Mouse (Mus musculus): ENCODE data around the gene Fbxo22. TPM values are rescaled to one million over a fixed set of nuclear protein-coding genes. Genes with fewer than 3 reads are reported as not detected.

Fbxo22 gene
- total and polyA plus RNA-seq, 3 experiments: 25.7 to 28.4 TPM; not detected in 1

GRCm38 (mm10) chr9:55271960-55272560 lies 63.3 kb downstream of the Fbxo22 start:
- Histone ChIP-seq H3K79me2 (ENCODE audit: control insufficient read depth, insufficient read depth, low read length, poor library complexity) (no peaks in the 10 kb centered on the region), H3K36me3 (ENCODE audit: control insufficient read depth in 1 of 2, insufficient read depth in 2 of 2, low read length in 2 of 2) (no peaks in the 10 kb centered on the region), H3K4me1 (ENCODE audit: control insufficient read depth in 1 of 2, insufficient read depth in 2 of 2, low read length in 2 of 2) (no peaks in the 10 kb centered on the region), H3K27me3 (ENCODE audit: control insufficient read depth in 1 of 2, insufficient read depth in 2 of 2, low read length in 2 of 2) (peaks cover 11 to 17% of the 10 kb centered on the region in 2 experiments), H3K4me3 (ENCODE audit: control insufficient read depth in 1 of 2, insufficient read depth in 1 of 2, low read depth in 2 of 2, low read length in 2 of 2) (no peak overlapping the region), H3K9ac (ENCODE audit: control insufficient read depth, low read depth, low read length, poor library complexity, severe bottlenecking) (no peak overlapping the region), H3K9me3 (replicated peaks; ENCODE audit: insufficient read depth, low read length) (no peaks in the 10 kb centered on the region), H3K27ac (ENCODE audit: control insufficient read depth, low read depth, low read length) (no peak overlapping the region)
- DNase-seq (ENCODE audit: low read depth, low spot score): no peak
- TF ChIP-seq RCOR1 (IDR thresholded peaks at IDR 0.05; ENCODE audit: low read depth, low read length): no peak
- no peak for TF ChIP-seq MAX (IDR thresholded peaks at IDR 0.05; ENCODE audit: low read length)
- TF ChIP-seq TAL1 (IDR thresholded peaks at IDR 0.05; ENCODE audit: low read length): no peak
- TF ChIP-seq SIN3A (IDR thresholded peaks at IDR 0.05; ENCODE audit: low read length): no peak
- TF ChIP-seq ZMIZ1 (IDR thresholded peaks at IDR 0.05; ENCODE audit: low read depth, low read length): no peak
- no peak for TF ChIP-seq KAT2A (conservative IDR thresholded peaks at IDR 0.05; ENCODE audit: low read depth, low read length)
- no peak for TF ChIP-seq ZKSCAN1 (IDR thresholded peaks at IDR 0.05; ENCODE audit: low read depth, low read length)
- TF ChIP-seq NRF1 (IDR thresholded peaks at IDR 0.05; ENCODE audit: insufficient read depth, low read depth, low read length, poor library complexity, severe bottlenecking): no peak
- no peak for TF ChIP-seq ZNF384 (IDR thresholded peaks at IDR 0.05; ENCODE audit: low read depth, low read length)
- TF ChIP-seq ZC3H11A (IDR thresholded peaks at IDR 0.05; ENCODE audit: low read depth, low read length): no peak

DNA sequence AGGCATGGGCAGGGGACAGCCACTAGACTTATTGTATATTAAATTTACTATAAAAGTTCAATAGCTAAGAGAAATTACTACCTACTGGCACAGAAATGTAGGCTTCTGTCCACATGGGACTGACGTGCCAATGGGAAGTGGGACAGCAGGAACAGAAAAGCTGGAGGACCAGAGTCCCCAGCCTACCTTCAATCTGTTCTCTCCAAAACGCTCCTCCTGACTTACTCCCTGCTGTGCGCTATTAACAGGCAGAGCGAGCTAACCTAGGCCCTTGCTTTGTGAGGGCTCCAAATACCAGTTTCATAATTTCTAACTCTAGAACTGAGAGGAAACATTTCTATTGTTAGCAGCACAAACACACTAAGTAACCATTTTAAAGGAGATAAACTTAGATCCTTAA lies 65.2 kb downstream of the Fbxo22 start:
- H3K27me3 ChIP-seq (ENCODE audit: control insufficient read depth in 1 of 2, insufficient read depth in 2 of 2, low read length in 2 of 2): peaks cover 10 to 25% of the 10 kb centered on the region in 2 experiments
- H3K79me2 ChIP-seq (ENCODE audit: control insufficient read depth, insufficient read depth, low read length, poor library complexity): no peaks in the 10 kb centered on the region
- no peak overlapping the region for H3K9ac ChIP-seq (ENCODE audit: control insufficient read depth, low read depth, low read length, poor library complexity, severe bottlenecking)
- H3K27ac ChIP-seq (ENCODE audit: control insufficient read depth, low read depth, low read length): no peak overlapping the region
- H3K4me3 ChIP-seq (ENCODE audit: control insufficient read depth in 1 of 2, insufficient read depth in 1 of 2, low read depth in 2 of 2, low read length in 2 of 2): no peak overlapping the region
- no peak for DNase-seq (ENCODE audit: low read depth, low spot score)
- H3K4me1 ChIP-seq (ENCODE audit: control insufficient read depth in 1 of 2, insufficient read depth in 2 of 2, low read length in 2 of 2): no peaks in the 10 kb centered on the region
- no peaks in the 10 kb centered on the region for H3K36me3 ChIP-seq (ENCODE audit: control insufficient read depth in 1 of 2, insufficient read depth in 2 of 2, low read length in 2 of 2)
- TF ChIP-seq ZMIZ1 (IDR thresholded peaks at IDR 0.05; ENCODE audit: low read depth, low read length): no peak
- no peak for TF ChIP-seq ZC3H11A (IDR thresholded peaks at IDR 0.05; ENCODE audit: low read depth, low read length)
- no peak for TF ChIP-seq TCF12 (IDR thresholded peaks at IDR 0.05; ENCODE audit: low read depth, low read length)
- TF ChIP-seq MEF2A (IDR thresholded peaks at IDR 0.05; ENCODE audit: extremely low read depth, insufficient replicate concordance, low read depth, low read length, poor library complexity, severe bottlenecking): no peak
- no peak for TF ChIP-seq POLR2AphosphoS2 (IDR thresholded peaks at IDR 0.05; ENCODE audit: low read length)
- no peak for TF ChIP-seq ELF1 (IDR thresholded peaks at IDR 0.05; ENCODE audit: low read depth, low read length)
- no peak for TF ChIP-seq POLR2AphosphoS5 (IDR thresholded peaks at IDR 0.05; ENCODE audit: borderline replicate concordance, low read depth, low read length)
- TF ChIP-seq MAX (IDR thresholded peaks at IDR 0.05; ENCODE audit: low read length): no peak
- TF ChIP-seq GABPA (IDR thresholded peaks at IDR 0.05; ENCODE audit: low read depth, low read length): no peak
- no peak for TF ChIP-seq TBP (IDR thresholded peaks at IDR 0.05; ENCODE audit: low read depth, low read length)
- TF ChIP-seq UBTF (IDR thresholded peaks at IDR 0.05; ENCODE audit: borderline replicate concordance, insufficient read depth, low read depth, low read length): no peak
- TF ChIP-seq GATA1 (IDR thresholded peaks at IDR 0.05; ENCODE audit: low read depth, low read length): no peak
- TF ChIP-seq CHD1 (IDR thresholded peaks at IDR 0.05; ENCODE audit: low read depth, low read length): no peak
- no peak for TF ChIP-seq POLR2A (IDR thresholded peaks at IDR 0.05; ENCODE audit: control insufficient read depth in 1 of 2, insufficient read depth in 1 of 2, low read depth in 1 of 2, low read length in 2 of 2, poor library complexity in 1 of 2)
- no peak for TF ChIP-seq USF1 (IDR thresholded peaks at IDR 0.05; ENCODE audit: low read depth, low read length)
- TF ChIP-seq BHLHE40 (IDR thresholded peaks at IDR 0.05; ENCODE audit: borderline replicate concordance, low read depth, low read length): no peak
- TF ChIP-seq SMC3 (IDR thresholded peaks at IDR 0.05; ENCODE audit: low read depth, low read length): no peak
- TF ChIP-seq RCOR1 (IDR thresholded peaks at IDR 0.05; ENCODE audit: low read depth, low read length): no peak
- no peak for TF ChIP-seq NELFE (IDR thresholded peaks at IDR 0.05; ENCODE audit: low read depth, low read length)
- TF ChIP-seq JUND (IDR thresholded peaks at IDR 0.05; ENCODE audit: low read depth, low read length): no peak
- H3K9me3 ChIP-seq (replicated peaks; ENCODE audit: insufficient read depth, low read length): no peaks in the 10 kb centered on the region

All from MEL (cell line).